Mouse (Mus musculus) naive thymus-derived CD4-positive, alpha-beta T cell, adult 5 months (primary cell): ENCODE measurements around the gene Tbc1d10b. TPM values are rescaled to one million over a fixed set of nuclear protein-coding genes. Genes with fewer than 3 reads are reported as not detected.

Experiments
- polyA plus RNA-seq: library from polyadenylated mRNA; unstranded; fragments of 100-300 nt; shearing (Covaris generic); gene quantifications from one replicate; pipeline ENCODE4 v1.2.1, GENCODE M21; 2017

Tbc1d10b gene
- 47.3 TPM for polyA plus RNA-seq

GRCm38 (mm10) chr7:127208295-127208552 is at the start of gene Tbc1d10b:
TSS of gene Tbc1d10b (minus strand) at chr7:127208468.

GRCm38 (mm10) chr7:127243870-127244657 is 35.8 kb upstream of the Tbc1d10b start, which contains the start of gene Zfp771:
TSS of gene Zfp771 (plus strand) at chr7:127244274.

GRCm38 (mm10) chr7:127232622-127233367 is 24.5 kb upstream of the Tbc1d10b start, which contains the start of the genes Zfp553 and Sept1:
TSS of gene Zfp553 (plus strand) at chr7:127233061.
TSS of gene Sept1 (minus strand) at chr7:127233130.

GRCm38 (mm10) chr7:127208553-127209438 is 528 bp upstream of the Tbc1d10b start, which contains the start of gene Mylpf:
TSS of gene Mylpf (plus strand) at chr7:127208890.

GRCm38 (mm10) chr7:127195544-127196295 is 12.5 kb downstream of the Tbc1d10b start, which contains the start of gene Cd2bp2:
TSS of gene Cd2bp2 (minus strand) at chr7:127196050.

Other genes with a start within 250 kb of the Tbc1d10b start
- 143 TPM for gene Cdipt, start 232.6 kb downstream of the Tbc1d10b start, polyA plus RNA-seq
- 0.70 TPM for gene Cdiptos, start 232.4 kb downstream of the Tbc1d10b start, polyA plus RNA-seq
- 34.6 TPM for gene Mvp, start 193.8 kb downstream of the Tbc1d10b start, polyA plus RNA-seq
- 2.0 TPM for gene Pagr1b, start 192.0 kb downstream of the Tbc1d10b start, polyA plus RNA-seq
- 34.0 TPM for gene Pagr1a, start 191.1 kb downstream of the Tbc1d10b start, polyA plus RNA-seq
- gene Gm42742, start 187.4 kb downstream of the Tbc1d10b start, polyA plus RNA-seq = 30.6 TPM
- gene Prrt2, start 187.3 kb downstream of the Tbc1d10b start, polyA plus RNA-seq = 2.7 TPM
- gene Maz, start 181.4 kb downstream of the Tbc1d10b start, polyA plus RNA-seq = 76.6 TPM
- gene Kif22, start 166.0 kb downstream of the Tbc1d10b start, polyA plus RNA-seq = 4.4 TPM
- gene Zg16, start 121.1 kb downstream of the Tbc1d10b start, polyA plus RNA-seq = not detected
- 117 TPM for gene AI467606, start 117.1 kb downstream of the Tbc1d10b start, polyA plus RNA-seq
- gene Qprt, start 86.2 kb downstream of the Tbc1d10b start, polyA plus RNA-seq = 9.7 TPM
- 42.1 TPM for gene Spn, start 70.6 kb downstream of the Tbc1d10b start, polyA plus RNA-seq
- gene Cd2bp2, start 12.4 kb downstream of the Tbc1d10b start, polyA plus RNA-seq = 47.5 TPM
- 25.5 TPM for gene Mylpf, start 422 bp upstream of the Tbc1d10b start, polyA plus RNA-seq
- 15.9 TPM for gene Zfp553, start 24.6 kb upstream of the Tbc1d10b start, polyA plus RNA-seq
- gene Sept1, start 24.7 kb upstream of the Tbc1d10b start, polyA plus RNA-seq = 528 TPM
- 7.6 TPM for gene Zfp771, start 35.8 kb upstream of the Tbc1d10b start, polyA plus RNA-seq
- gene Dctpp1, start 52.2 kb upstream of the Tbc1d10b start, polyA plus RNA-seq = 10.1 TPM
- gene Sephs2, start 65.6 kb upstream of the Tbc1d10b start, polyA plus RNA-seq = 26.9 TPM
- 168 TPM for gene Itgal, start 87.8 kb upstream of the Tbc1d10b start, polyA plus RNA-seq
- not detected for gene Zfp768, start 137.1 kb upstream of the Tbc1d10b start, polyA plus RNA-seq
- gene Zfp747, start 167.6 kb upstream of the Tbc1d10b start, polyA plus RNA-seq = 28.3 TPM
- gene 9130019O22Rik, start 178.7 kb upstream of the Tbc1d10b start, polyA plus RNA-seq = 7.7 TPM
- gene E430018J23Rik, start 185.2 kb upstream of the Tbc1d10b start, polyA plus RNA-seq = 7.6 TPM
- gene Zfp764, start 198.4 kb upstream of the Tbc1d10b start, polyA plus RNA-seq = 17.1 TPM
- 23.4 TPM for gene Zfp688, start 213.6 kb upstream of the Tbc1d10b start, polyA plus RNA-seq
- gene Zfp689, start 240.7 kb upstream of the Tbc1d10b start, polyA plus RNA-seq = 12.4 TPM